Mouse (Mus musculus) heart, adult 2 months (tissue): ENCODE results near the gene Sorbs2.

ENCODE experiments used
- CTCF ChIP-seq: fragments of 200-600 bp; IDR thresholded peaks from 2 replicates; pipeline ENCODE4 v1.8.1; 2022; ENCODE audit warnings: antibody characterized with exemption, mild to moderate bottlenecking, moderate library complexity
- POLR2A ChIP-seq: fragments of 200-500 bp; IDR thresholded peaks from 2 replicates; pipeline ENCODE4 v1.6.1; 2011; ENCODE audit warnings: mild to moderate bottlenecking, low read depth, low read length, control low read depth; ENCODE audit not compliant: insufficient read depth

DNA sequence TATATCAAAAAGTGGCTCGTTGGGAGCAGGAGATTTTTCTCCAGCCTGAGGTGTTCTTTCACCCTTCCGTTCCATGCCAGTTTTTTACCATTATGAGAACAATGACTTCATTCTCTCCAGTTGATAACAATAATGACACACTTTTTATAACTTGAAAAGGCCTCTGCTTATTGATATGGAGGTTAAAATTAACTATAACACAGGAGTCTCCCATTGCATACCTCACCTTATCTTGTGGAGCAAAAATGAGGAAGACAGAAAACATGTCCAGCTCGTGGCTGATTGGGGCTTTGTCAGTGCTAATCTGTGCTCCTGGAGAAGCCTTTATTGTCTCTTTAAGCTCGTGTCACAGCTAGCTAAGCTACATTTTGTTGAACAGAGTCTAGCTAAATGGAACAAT, 77.6 kb downstream of the Sorbs2 start:
- no peak for TF ChIP-seq CTCF
- TF ChIP-seq POLR2A, result no peak
